Mouse (Mus musculus): Measurements from ENCODE around the gene Dck. TPM values are rescaled to one million over a fixed set of nuclear protein-coding genes. Genes with fewer than 3 reads are reported as not detected.

Gene Dck
- polyA plus RNA-seq, 1 experiment: 4.2 TPM

GRCm38 (mm10) chr5:88824838-88825237, 60.0 kb downstream of the Dck start:
- Histone ChIP-seq H3K4me3 (no peak overlapping the region), H3K27me3 (ENCODE audit: control insufficient read depth, insufficient read depth, insufficient read length) (no peaks in the 10 kb centered on the region), H3K4me2 (ENCODE audit: low read depth) (no peak overlapping the region), H3K36me3 (ENCODE audit: control insufficient read depth, insufficient read depth) (no peaks in the 10 kb centered on the region), H3ac (ENCODE audit: control insufficient read depth, insufficient read length) (no peak overlapping the region), H3K79me2 (ENCODE audit: control insufficient read depth, insufficient read depth) (no peaks in the 10 kb centered on the region)
- TF ChIP-seq MYOD1 (IDR thresholded peaks at IDR 0.05; ENCODE audit: control insufficient read depth in 1 of 3, insufficient read length in 2 of 3, low read depth in 2 of 3): no peak
- TF ChIP-seq E2F4 (IDR thresholded peaks at IDR 0.05; ENCODE audit: insufficient read depth): no peak
- no peak for TF ChIP-seq TCF12 (IDR thresholded peaks at IDR 0.05; ENCODE audit: insufficient read depth, poor library complexity, severe bottlenecking)
- no peak for TF ChIP-seq USF1 (IDR thresholded peaks at IDR 0.05; ENCODE audit: low read depth)
- TF ChIP-seq REST (IDR thresholded peaks at IDR 0.05; ENCODE audit: insufficient read depth, insufficient read length): no peak
- TF ChIP-seq POLR2AphosphoS2 (IDR thresholded peaks at IDR 0.05; ENCODE audit: insufficient read length, low read depth): no peak
- TF ChIP-seq MYOG (IDR thresholded peaks at IDR 0.05; ENCODE audit: control insufficient read depth in 1 of 3, insufficient read depth in 1 of 3, insufficient read length in 2 of 3, low read depth in 2 of 3): no peak
- no peak for TF ChIP-seq SRF (IDR thresholded peaks at IDR 0.05; ENCODE audit: control insufficient read depth, insufficient read length, low read depth)
- no peak for TF ChIP-seq TCF3 (IDR thresholded peaks at IDR 0.05; ENCODE audit: insufficient read length, low read depth)
- no peak for TF ChIP-seq MAX (IDR thresholded peaks at IDR 0.05; ENCODE audit: low read depth)
- TF ChIP-seq POLR2A (IDR thresholded peaks at IDR 0.05; ENCODE audit: insufficient read length, low read depth): no peak
- TF ChIP-seq CEBPB (IDR thresholded peaks at IDR 0.05; ENCODE audit: insufficient read depth, poor library complexity, severe bottlenecking): no peak

- no peak for TF ChIP-seq TCF3 (IDR thresholded peaks at IDR 0.05; ENCODE audit: insufficient read length, low read depth)
- TF ChIP-seq MYOD1 (IDR thresholded peaks at IDR 0.05; ENCODE audit: control insufficient read depth in 1 of 3, insufficient read length in 2 of 3, low read depth in 2 of 3): no peak
- no peak for TF ChIP-seq MYOG (IDR thresholded peaks at IDR 0.05; ENCODE audit: control insufficient read depth in 1 of 3, insufficient read depth in 1 of 3, insufficient read length in 2 of 3, low read depth in 2 of 3)
- no peak for TF ChIP-seq POLR2A (IDR thresholded peaks at IDR 0.05; ENCODE audit: insufficient read length, low read depth)
- TF ChIP-seq E2F4 (IDR thresholded peaks at IDR 0.05; ENCODE audit: insufficient read depth): no peak
- TF ChIP-seq POLR2AphosphoS2 (IDR thresholded peaks at IDR 0.05; ENCODE audit: insufficient read length, low read depth): no peak
- no peak for TF ChIP-seq CEBPB (IDR thresholded peaks at IDR 0.05; ENCODE audit: insufficient read depth, poor library complexity, severe bottlenecking)
- TF ChIP-seq TCF12 (IDR thresholded peaks at IDR 0.05; ENCODE audit: insufficient read depth, poor library complexity, severe bottlenecking): no peak
- no peak for TF ChIP-seq SRF (IDR thresholded peaks at IDR 0.05; ENCODE audit: control insufficient read depth, insufficient read length, low read depth)
- no peak for TF ChIP-seq MAX (IDR thresholded peaks at IDR 0.05; ENCODE audit: low read depth)
- TF ChIP-seq USF1 (IDR thresholded peaks at IDR 0.05; ENCODE audit: low read depth): no peak
- no peak for TF ChIP-seq REST (IDR thresholded peaks at IDR 0.05; ENCODE audit: insufficient read depth, insufficient read length)
- Histone ChIP-seq H3K36me3 (ENCODE audit: control insufficient read depth, insufficient read depth) (no peaks in the 10 kb centered on the region), H3K27me3 (ENCODE audit: control insufficient read depth, insufficient read depth, insufficient read length) (no peaks in the 10 kb centered on the region), H3K4me2 (ENCODE audit: low read depth) (no peak overlapping the region), H3K4me3 (no peak overlapping the region), H3K79me2 (ENCODE audit: control insufficient read depth, insufficient read depth) (no peaks in the 10 kb centered on the region), H3ac (ENCODE audit: control insufficient read depth, insufficient read length) (no peak overlapping the region)
These were observed 65.2 kb downstream of the Dck start for GRCm38 (mm10) chr5:88829835-88830571.

GRCm38 (mm10) chr5:88830880-88831279, 66.1 kb downstream of the Dck start:
- Histone ChIP-seq H3K4me2 (ENCODE audit: low read depth) (no peak overlapping the region), H3ac (ENCODE audit: control insufficient read depth, insufficient read length) (no peak overlapping the region), H3K27me3 (ENCODE audit: control insufficient read depth, insufficient read depth, insufficient read length) (no peaks in the 10 kb centered on the region), H3K79me2 (ENCODE audit: control insufficient read depth, insufficient read depth) (no peaks in the 10 kb centered on the region), H3K36me3 (ENCODE audit: control insufficient read depth, insufficient read depth) (no peaks in the 10 kb centered on the region), H3K4me3 (no peak overlapping the region)
- TF ChIP-seq TCF3 (IDR thresholded peaks at IDR 0.05; ENCODE audit: insufficient read length, low read depth) (no peak), TCF12 (IDR thresholded peaks at IDR 0.05; ENCODE audit: insufficient read depth, poor library complexity, severe bottlenecking) (no peak), REST (IDR thresholded peaks at IDR 0.05; ENCODE audit: insufficient read depth, insufficient read length) (no peak), MYOD1 (IDR thresholded peaks at IDR 0.05; ENCODE audit: control insufficient read depth in 1 of 3, insufficient read length in 2 of 3, low read depth in 2 of 3) (no peak), POLR2A (IDR thresholded peaks at IDR 0.05; ENCODE audit: insufficient read length, low read depth) (no peak), USF1 (IDR thresholded peaks at IDR 0.05; ENCODE audit: low read depth) (no peak), MAX (IDR thresholded peaks at IDR 0.05; ENCODE audit: low read depth) (no peak), E2F4 (IDR thresholded peaks at IDR 0.05; ENCODE audit: insufficient read depth) (no peak), CEBPB (IDR thresholded peaks at IDR 0.05; ENCODE audit: insufficient read depth, poor library complexity, severe bottlenecking) (no peak), SRF (IDR thresholded peaks at IDR 0.05; ENCODE audit: control insufficient read depth, insufficient read length, low read depth) (no peak)

- Histone ChIP-seq H3K79me2 (ENCODE audit: control insufficient read depth, insufficient read depth) (no peaks in the 10 kb centered on the region), H3ac (ENCODE audit: control insufficient read depth, insufficient read length) (no peak overlapping the region), H3K4me3 (no peak overlapping the region), H3K27me3 (ENCODE audit: control insufficient read depth, insufficient read depth, insufficient read length) (no peaks in the 10 kb centered on the region), H3K4me2 (ENCODE audit: low read depth) (no peak overlapping the region), H3K36me3 (ENCODE audit: control insufficient read depth, insufficient read depth) (no peaks in the 10 kb centered on the region)
- no peak for TF ChIP-seq TCF12 (IDR thresholded peaks at IDR 0.05; ENCODE audit: insufficient read depth, poor library complexity, severe bottlenecking)
- TF ChIP-seq MAX (IDR thresholded peaks at IDR 0.05; ENCODE audit: low read depth): no peak
- no peak for TF ChIP-seq MYOG (IDR thresholded peaks at IDR 0.05; ENCODE audit: control insufficient read depth in 1 of 3, insufficient read depth in 1 of 3, insufficient read length in 2 of 3, low read depth in 2 of 3)
- TF ChIP-seq REST (IDR thresholded peaks at IDR 0.05; ENCODE audit: insufficient read depth, insufficient read length): no peak
- TF ChIP-seq POLR2A (IDR thresholded peaks at IDR 0.05; ENCODE audit: insufficient read length, low read depth): no peak
- no peak for TF ChIP-seq SRF (IDR thresholded peaks at IDR 0.05; ENCODE audit: control insufficient read depth, insufficient read length, low read depth)
- TF ChIP-seq POLR2AphosphoS2 (IDR thresholded peaks at IDR 0.05; ENCODE audit: insufficient read length, low read depth): no peak
- TF ChIP-seq TCF3 (IDR thresholded peaks at IDR 0.05; ENCODE audit: insufficient read length, low read depth): no peak
- no peak for TF ChIP-seq E2F4 (IDR thresholded peaks at IDR 0.05; ENCODE audit: insufficient read depth)
- no peak for TF ChIP-seq MYOD1 (IDR thresholded peaks at IDR 0.05; ENCODE audit: control insufficient read depth in 1 of 3, insufficient read length in 2 of 3, low read depth in 2 of 3)
These were observed 67.1 kb downstream of the Dck start for GRCm38 (mm10) chr5:88831935-88832334.

Other genes with a start within 250 kb of the Dck start
- gene Jchain, start 237.1 kb upstream of the Dck start, polyA plus RNA-seq (2012; fragmentation: generic; extraction: Trizol): 0.04 TPM
- 34.5 TPM for gene Utp3, start 210.5 kb upstream of the Dck start, polyA plus RNA-seq (2012; fragmentation: generic; extraction: Trizol)
- 4.9 TPM for gene Rufy3, start 200.0 kb upstream of the Dck start, polyA plus RNA-seq (2012; fragmentation: generic; extraction: Trizol)
- gene Grsf1, start 88.8 kb upstream of the Dck start, polyA plus RNA-seq (2012; fragmentation: generic; extraction: Trizol): 29.5 TPM
- gene Mob1b, start 44.1 kb upstream of the Dck start, polyA plus RNA-seq (2012; fragmentation: generic; extraction: Trizol): 4.6 TPM
- 0.04 TPM for gene Slc4a4, start 121.8 kb downstream of the Dck start, polyA plus RNA-seq (2012; fragmentation: generic; extraction: Trizol)